Mouse (Mus musculus) ES-Bruce4 (cell line): ENCODE measurements around the gene Vldlr.

ENCODE experiments used
- EP300 ChIP-seq: IDR thresholded peaks from 2 replicates; pipeline ENCODE4 v1.6.1; 2011; ENCODE audit warnings: low read depth, low read length; ENCODE audit not compliant: insufficient read depth
- POLR2A ChIP-seq: IDR thresholded peaks from one replicate; pipeline ENCODE4 v1.8.1; 2011; ENCODE audit warnings: low read length; ENCODE audit not compliant: insufficient read depth

DNA sequence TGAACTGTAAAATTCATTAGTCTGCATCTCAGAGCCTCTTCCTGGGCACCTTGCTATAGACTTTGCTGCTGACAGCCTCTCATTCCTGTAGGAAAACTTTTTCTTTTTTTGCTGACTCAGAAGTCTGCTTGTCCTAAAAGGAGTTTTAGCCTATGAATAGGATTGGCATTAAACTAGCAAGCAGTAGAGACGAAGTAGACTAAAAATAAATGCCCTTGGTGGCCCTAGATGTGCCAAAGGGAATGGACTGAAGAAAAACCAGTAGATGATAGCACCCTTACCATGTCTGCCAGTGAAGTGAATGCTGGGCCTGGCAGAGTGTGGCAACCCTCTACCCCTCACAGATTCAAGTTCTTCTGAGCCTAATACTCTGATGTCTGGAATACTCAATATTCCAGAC is 8.1 kb downstream of the Vldlr start:
- TF ChIP-seq POLR2A (no peak), EP300 (no peak)
